Mouse (Mus musculus) ES-Bruce4 (cell line): ENCODE measurements around the gene Ccdc13.

Source experiments
- CTCF ChIP-seq: IDR thresholded peaks from one replicate; pipeline ENCODE4 v1.8.1; 2011; ENCODE audit warnings: low read depth, low read length
- EP300 ChIP-seq: IDR thresholded peaks from 2 replicates; pipeline ENCODE4 v1.6.1; 2011; ENCODE audit warnings: low read depth, low read length; ENCODE audit not compliant: insufficient read depth
- POLR2A ChIP-seq: IDR thresholded peaks from one replicate; pipeline ENCODE4 v1.8.1; 2011; ENCODE audit warnings: low read length; ENCODE audit not compliant: insufficient read depth

DNA sequence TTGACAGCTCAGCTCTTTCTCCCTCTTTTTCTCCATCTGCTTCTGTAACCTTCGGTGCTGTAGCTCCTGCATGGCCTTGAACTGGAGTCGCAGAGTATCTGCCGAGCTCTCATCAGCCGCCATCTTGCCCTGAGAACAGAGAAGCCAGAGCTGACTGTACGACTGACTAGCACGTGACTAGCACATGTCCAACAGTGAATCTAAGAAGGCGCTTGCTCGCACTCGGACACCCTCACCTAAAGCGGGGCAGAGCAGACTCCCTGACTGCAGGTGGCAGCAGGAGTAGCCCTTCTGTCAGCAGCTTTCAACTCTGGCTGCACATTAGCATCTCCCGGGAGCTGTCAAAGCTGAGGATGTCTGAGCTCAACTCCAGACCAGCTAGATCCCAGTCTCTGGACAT is 5.4 kb downstream of the Ccdc13 start:
- no peak for TF ChIP-seq POLR2A
- TF ChIP-seq CTCF = no peak
- TF ChIP-seq EP300 = no peak
